Comparison of ENCODE assay signal across 16 mouse cellular contexts in genomic region chr8:95166400-95166799, GRCm38 (mm10). TPM values are rescaled to one million over a fixed set of nuclear protein-coding genes. Genes with fewer than 3 reads are reported as not detected.
A peak's percentile ranks its signal among the peaks of the same experiment; 100 is the strongest.
DNase-seq lines count a peak whose midpoint lies in the region; ATAC-seq lines count a peak whose summit lies in the region.
"Had no signal": no experiment of that assay in that cellular context is flagged by ENCODE, and none has a peak within 500 bp of the region (broad histone marks: within the 10 kb centered on the region; RNA-seq: fewer than 3 reads in every experiment).

No protein-coding gene starts in this region.

- ATAC-seq in cerebellum, adult (ENCODE audit: insufficient number of reproducible peaks, low FRiP score, low TSS enrichment): no peak
- ATAC-seq: forebrain, embryonic 15.5 days; intestine, postnatal 0 days had no signal

- DNase-seq in cerebellum, postnatal 10 days: peak; percentile 27 to 28
- peak; percentile 87 for DNase-seq in heart, adult 11 months
- DNase-seq in heart, adult 18-20 months: no peak
- peak; percentile 64 for DNase-seq in kidney, adult 9 months
- no peak for DNase-seq in kidney, adult 18-20 months
- peak; percentile 75 for DNase-seq in fat pad, adult 2 months (ENCODE audit: extremely low read depth, low read depth, low spot score)
- DNase-seq in ovary, postnatal 36 days (ENCODE audit: low spot score): no peak
- DNase-seq: cerebellum, adult 11 months; lung, embryonic 14.5 days; lung, postnatal 14 days; right cerebral cortex, postnatal 4 days; thymus, adult 2 months; thymus, postnatal 36 days had no signal

RNA-seq across cellular contexts. Expression of gene Kifc3, which starts 36.2 kb away (rescaled TPM):
- total RNA-seq in heart, adult 18-20 months (2021): 10 to 100 TPM; 73.0 to 91.6 TPM

Comparison
In these comparisons a context has a peak if more than half of its experiments do, and no peak if none do; other contexts are left out.
1. DNase-seq: peak in cerebellum, postnatal 10 days (2 of 2), heart, adult 11 months (single experiment), kidney, adult 9 months (single experiment) and fat pad, adult 2 months (single experiment); none in heart, adult 18-20 months (0 of 2), kidney, adult 18-20 months (single experiment) and ovary, postnatal 36 days (single experiment).